Mouse (Mus musculus): ENCODE measurements around the gene Ercc2.

GRCm38 (mm10) chr7:19332709-19333352, 49.0 kb upstream of the Ercc2 start:
- TF ChIP-seq GATA1 (IDR thresholded peaks at IDR 0.05; ENCODE audit: low read length) (no peak), TAL1 (IDR thresholded peaks at IDR 0.05; ENCODE audit: low read length) (no peak)

All from erythroblast, embryonic 14.5 days (primary cell).